Mouse (Mus musculus): ENCODE measurements at regions not wholly inside any gene's neighbourhood (a gene's known extent, or its start where the extent isn't known, plus 50 kb on each side); places are given as distances from the start of the nearest gene placed in this dataset.

DNA sequence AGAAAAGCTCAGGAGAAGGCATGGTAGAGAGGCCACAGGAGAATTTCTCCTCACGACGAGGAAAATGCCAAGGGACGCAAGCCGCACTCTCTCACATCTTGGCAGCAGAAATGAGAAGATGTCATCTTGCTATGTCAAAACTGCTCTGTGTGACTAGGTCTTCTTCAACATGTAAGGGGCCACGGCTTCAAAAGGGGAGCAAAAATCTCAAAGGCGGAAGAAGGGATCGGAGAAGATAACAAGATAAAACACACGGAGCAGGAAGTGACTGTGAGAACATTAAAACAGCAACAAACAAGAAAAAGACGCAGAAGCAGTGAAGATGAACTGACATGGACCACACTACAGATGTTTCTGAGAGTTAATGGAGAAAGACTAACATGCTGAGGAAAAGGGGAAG, 65.1 kb downstream of the Snrpe start:
- TF ChIP-seq CTCF (IDR thresholded peaks at IDR 0.05; ENCODE audit: borderline replicate concordance, insufficient read depth, low read depth, low read length) (no peak), POLR2A (IDR thresholded peaks at IDR 0.05; ENCODE audit: borderline replicate concordance, insufficient read depth, low read length) (no peak)
